Mouse (Mus musculus) stomach, embryonic 16.5 days (tissue): ENCODE measurements at regions not wholly inside any gene's neighbourhood (a gene's known extent, or its start where the extent isn't known, plus 50 kb on each side); places are given as distances from the start of the nearest gene placed in this dataset.

Experiments
- ATAC-seq: fragments of 200-750 bp; cut with Nextera tagmentation; 2 replicates; pipeline ENCODE4 v1.8.0; 2017; ENCODE audit warnings: moderate number of reproducible peaks, moderate TSS enrichment; ENCODE audit not compliant: insufficient read depth, low FRiP score
- H3K27ac ChIP-seq: fragments of 300-500 bp; sonication (generic); 2 replicates; pipeline ENCODE4 v1.5.1; 2014; ENCODE audit warnings: low read length
- H3K27me3 ChIP-seq: fragments of 300-500 bp; sonication (generic); 2 replicates; pipeline ENCODE4 v1.6.1; 2014; ENCODE audit warnings: low read length, control low read depth, mixed read lengths; ENCODE audit not compliant: control insufficient read depth, insufficient read depth
- H3K36me3 ChIP-seq: fragments of 300-500 bp; sonication (generic); 2 replicates; pipeline ENCODE4 v1.6.1; 2014; ENCODE audit warnings: low read length; ENCODE audit not compliant: control insufficient read depth, insufficient read depth
- H3K4me1 ChIP-seq: fragments of 300-500 bp; sonication (generic); 2 replicates; pipeline ENCODE4 v1.6.1; 2014; ENCODE audit warnings: low read length, control low read depth, mixed read lengths; ENCODE audit not compliant: control insufficient read depth, insufficient read depth
- H3K4me2 ChIP-seq: fragments of 300-500 bp; sonication (generic); 2 replicates; pipeline ENCODE4 v1.6.1; 2014; ENCODE audit warnings: low read depth, low read length, mixed read lengths
- H3K4me3 ChIP-seq: fragments of 300-500 bp; sonication (generic); replicated peaks from 2 replicates; pipeline ENCODE4 v1.5.1; 2014; ENCODE audit warnings: mild to moderate bottlenecking, low read length
- H3K9ac ChIP-seq: fragments of 300-500 bp; sonication (generic); 2 replicates; pipeline ENCODE4 v1.6.1; 2014; ENCODE audit warnings: low read length
- H3K9me3 ChIP-seq: fragments of 300-500 bp; sonication (generic); replicated peaks from 2 replicates; pipeline ENCODE4 v1.6.1; 2016; ENCODE audit warnings: low read length, control low read depth; ENCODE audit not compliant: control insufficient read depth
- WGBS: fragments of 180-500 bp; shearing (Covaris S2); extraction: QIAGEN DNeasy Blood & Tissue Kit; methylation state at CpG from one replicate; pipeline ENCODE4 v1.1.7; 2014; 5-methylcytosine and 5-hydroxymethylcytosine counted together

DNA sequence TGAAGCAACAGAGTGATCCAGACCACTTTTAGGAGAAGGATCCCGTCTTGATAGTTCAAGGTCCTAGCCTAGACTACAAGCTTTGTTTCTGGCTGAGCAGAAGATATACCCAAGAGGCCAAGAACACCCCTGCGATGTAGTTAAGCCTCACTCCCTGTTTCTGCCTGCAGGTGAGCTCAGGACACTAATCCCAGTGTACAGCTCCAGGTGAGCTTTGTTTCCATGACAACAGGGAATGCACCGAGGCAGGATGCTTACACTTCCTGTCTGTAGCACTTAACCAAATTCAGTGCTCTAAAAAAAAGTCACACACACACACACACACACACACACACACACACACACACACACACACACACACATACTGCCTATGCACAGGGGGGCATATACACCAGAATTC is 230.7 kb downstream of the Ajap1 start:
- Histone ChIP-seq H3K27ac (no peak overlapping the region), H3K36me3 (no peaks in the 10 kb centered on the region), H3K4me1 (no peaks in the 10 kb centered on the region), H3K9me3 (no peaks in the 10 kb centered on the region), H3K9ac (no peak overlapping the region), H3K4me3 (no peak overlapping the region), H3K27me3 (no peaks in the 10 kb centered on the region), H3K4me2 (no peak overlapping the region)
- 49% methylated on average over 3 of the region's 3 CpGs for WGBS
- no peak for ATAC-seq

DNA sequence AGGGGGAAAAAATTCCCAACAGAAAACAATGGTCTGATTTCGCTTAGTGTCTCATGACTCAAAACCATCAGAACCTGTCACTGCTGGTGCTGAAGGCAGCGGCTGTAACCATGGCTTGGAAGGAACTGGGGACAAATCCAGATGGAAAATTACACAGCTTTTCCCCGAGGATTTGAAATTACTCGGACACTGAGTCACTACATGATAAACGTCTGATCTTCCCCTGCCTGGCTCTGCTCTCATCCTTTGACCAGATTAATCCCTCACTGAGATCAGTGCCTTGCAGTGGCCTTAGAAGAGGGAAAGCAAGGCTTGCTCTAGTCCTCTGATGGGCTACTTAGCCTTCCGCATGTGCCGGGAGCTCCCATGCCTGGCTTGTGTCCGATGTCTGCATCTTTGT is 231.3 kb downstream of the Ajap1 start:
- no peak overlapping the region for H3K4me2 ChIP-seq
- no peaks in the 10 kb centered on the region for H3K9me3 ChIP-seq
- H3K4me3 ChIP-seq, result no peak overlapping the region
- 59% methylated on average over 8 of the region's 8 CpGs for WGBS
- H3K27ac ChIP-seq, result no peak overlapping the region
- H3K27me3 ChIP-seq, result no peaks in the 10 kb centered on the region
- no peak for ATAC-seq
- H3K9ac ChIP-seq, result no peak overlapping the region
- no peaks in the 10 kb centered on the region for H3K36me3 ChIP-seq
- no peaks in the 10 kb centered on the region for H3K4me1 ChIP-seq

DNA sequence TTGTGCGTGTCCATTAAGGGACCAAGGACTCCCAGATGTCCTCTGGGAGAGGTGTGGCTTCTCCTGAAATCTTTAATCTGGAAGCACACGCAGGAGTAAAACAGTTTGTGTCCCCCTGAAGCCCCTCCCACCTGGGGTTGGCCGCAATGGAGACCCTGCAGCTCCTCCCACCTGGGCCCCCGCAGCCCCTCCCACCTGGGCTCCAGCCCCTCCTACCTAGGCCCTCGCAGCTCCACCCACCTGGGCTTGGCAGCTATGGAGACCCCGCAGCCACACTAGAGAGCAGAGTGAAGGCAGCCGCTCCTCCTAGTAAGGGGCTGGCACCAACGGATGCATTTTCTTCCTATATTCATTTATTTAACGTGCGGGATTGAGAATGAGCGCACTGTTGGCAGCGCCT is 245.9 kb downstream of the Ajap1 start:
- no peaks in the 10 kb centered on the region for H3K4me1 ChIP-seq
- no peak for ATAC-seq
- WGBS, result 9% methylated on average over 12 of the region's 12 CpGs
- H3K4me2 ChIP-seq, result peak overlapping the region; percentile 7; the same call in 1 of the 2 replicates
- H3K9me3 ChIP-seq, result 0 out of 2 replicates have a peak, but pooled peaks cover 4% of the 10 kb centered on the region
- no peaks in the 10 kb centered on the region for H3K36me3 ChIP-seq
- H3K9ac ChIP-seq, result no peak overlapping the region
- no peaks in the 10 kb centered on the region for H3K27me3 ChIP-seq
- H3K27ac ChIP-seq, result no peak overlapping the region
- no peak overlapping the region for H3K4me3 ChIP-seq

DNA sequence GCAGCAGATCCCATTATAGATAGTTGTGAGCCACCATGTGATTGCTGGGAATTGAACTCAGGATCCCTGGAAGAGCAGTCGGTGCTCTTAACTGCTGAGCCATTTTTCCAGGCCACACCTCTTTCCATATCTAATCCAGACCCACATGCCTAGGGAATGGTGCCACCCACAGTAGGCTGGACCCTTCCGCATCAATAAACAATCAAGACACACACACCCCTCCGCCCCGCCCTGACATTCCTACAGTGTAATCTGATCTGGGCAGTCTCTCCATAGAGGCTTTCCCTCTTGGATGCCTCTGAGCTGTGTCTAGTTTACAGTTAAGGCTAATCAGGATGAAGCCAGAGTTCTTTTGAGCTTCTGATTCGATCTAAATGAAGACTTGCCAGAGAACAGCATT is 248.8 kb downstream of the Ajap1 start:
- Histone ChIP-seq H3K4me3 (no peak overlapping the region), H3K9me3 (0 out of 2 replicates have a peak, but pooled peaks cover 4% of the 10 kb centered on the region), H3K27ac (no peak overlapping the region), H3K4me2 (no peak overlapping the region), H3K27me3 (no peaks in the 10 kb centered on the region), H3K4me1 (no peaks in the 10 kb centered on the region), H3K9ac (no peak overlapping the region), H3K36me3 (no peaks in the 10 kb centered on the region)
- WGBS, result 67% methylated on average over 5 of the region's 5 CpGs
- no peak for ATAC-seq

DNA sequence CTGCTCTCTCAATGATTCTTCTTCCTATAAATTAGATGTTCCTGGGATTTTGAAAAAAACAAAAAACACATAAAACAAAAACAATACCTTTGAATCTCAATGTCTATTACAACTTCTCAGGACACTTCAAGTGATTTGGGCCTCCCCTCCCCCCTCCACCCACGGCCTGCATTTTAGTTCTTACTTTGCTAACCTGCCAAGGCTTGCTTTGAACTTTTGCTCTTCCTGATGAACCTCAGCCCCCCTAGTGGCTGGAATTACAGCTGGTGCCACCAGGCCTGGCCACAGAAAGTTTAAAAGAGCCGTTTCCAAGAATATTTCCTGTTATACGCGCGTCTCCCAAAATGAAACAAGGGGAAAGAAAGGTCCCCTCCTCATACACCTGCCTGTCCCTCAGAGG is 253.4 kb downstream of the Ajap1 start:
- no peaks in the 10 kb centered on the region for H3K36me3 ChIP-seq
- ATAC-seq, result no peak
- H3K4me1 ChIP-seq, result no peaks in the 10 kb centered on the region
- 53% methylated on average over 5 of the region's 5 CpGs for WGBS
- no peak overlapping the region for H3K9ac ChIP-seq
- no peaks in the 10 kb centered on the region for H3K27me3 ChIP-seq
- 0 out of 2 replicates have a peak, but pooled peaks cover 4% of the 10 kb centered on the region for H3K9me3 ChIP-seq
- no peak overlapping the region for H3K4me2 ChIP-seq
- no peak overlapping the region for H3K4me3 ChIP-seq
- H3K27ac ChIP-seq, result no peak overlapping the region

DNA sequence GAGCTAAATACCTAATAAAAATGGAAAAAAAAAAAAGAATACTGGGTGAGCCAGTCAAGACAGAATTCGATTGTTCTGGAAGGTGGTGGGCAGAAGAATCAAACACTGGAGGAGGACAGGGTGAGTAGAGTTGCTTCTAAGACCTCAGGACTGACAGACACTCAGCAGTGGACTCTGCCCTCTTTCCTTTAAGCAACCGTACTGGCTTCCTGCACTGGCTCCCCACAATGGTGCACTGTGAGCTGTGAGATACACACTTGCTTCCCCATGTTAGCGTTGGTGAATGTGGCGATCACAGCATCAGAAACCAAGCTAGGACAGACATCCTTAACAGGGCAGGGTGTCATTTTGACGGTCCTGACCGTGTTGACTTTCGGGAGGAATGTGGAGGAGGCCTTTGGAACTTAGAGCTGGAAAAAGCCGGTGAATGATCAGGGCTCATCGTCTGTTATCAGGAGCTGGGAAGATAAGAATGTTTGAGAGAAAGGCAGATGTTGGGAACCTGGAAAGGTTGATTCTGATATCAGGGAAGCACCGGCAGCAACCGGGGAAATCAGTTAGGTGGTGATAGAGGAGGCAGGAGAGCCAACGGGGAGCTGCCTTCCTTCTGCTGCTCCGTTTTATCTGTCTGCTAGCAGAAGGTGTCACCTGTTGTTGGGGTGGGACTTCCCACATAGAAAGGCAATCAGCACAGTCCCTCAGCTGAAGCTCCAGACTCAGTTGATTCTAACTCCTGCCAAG is 254.8 kb downstream of the Ajap1 start:
- no peak for ATAC-seq
- WGBS, result 39% methylated on average over 13 of the region's 13 CpGs

DNA sequence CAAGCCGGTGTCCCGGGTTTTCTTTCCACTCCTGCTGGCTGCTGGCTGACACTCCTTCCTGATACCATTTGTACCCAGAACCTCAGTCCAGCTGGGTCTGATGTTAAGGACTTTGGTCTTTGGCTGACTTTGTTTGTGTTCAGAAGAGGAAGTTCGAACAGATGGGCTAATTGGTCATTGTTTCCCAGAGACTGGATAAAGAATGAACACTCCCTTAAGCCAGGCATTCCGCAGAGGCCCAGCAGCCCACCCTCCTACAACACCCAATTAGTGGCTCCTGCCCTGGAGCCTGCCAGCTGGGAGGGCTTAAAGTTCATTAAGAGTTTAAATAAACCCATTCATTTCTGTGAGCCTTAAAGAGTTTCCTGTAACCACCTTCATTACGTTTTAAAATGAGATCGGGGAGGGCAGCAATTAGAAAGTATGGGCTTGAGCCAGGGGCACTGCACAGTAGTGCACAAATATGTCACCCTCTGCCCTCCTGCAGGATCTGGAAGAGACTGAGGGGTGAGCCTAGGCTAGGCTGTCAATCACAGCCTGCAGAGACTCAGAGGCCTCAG is 257.9 kb downstream of the Ajap1 start:
- H3K27ac ChIP-seq, result no peak overlapping the region
- H3K9ac ChIP-seq, result no peak overlapping the region
- peak; percentile 39; the same call in 1 of the 2 replicates for ATAC-seq
- WGBS, result 20% methylated on average over 6 of the region's 6 CpGs
- no peak overlapping the region for H3K4me2 ChIP-seq
- H3K4me3 ChIP-seq, result no peak overlapping the region
- H3K4me1 ChIP-seq, result peaks cover 3% of the 10 kb centered on the region; the same call in 1 of the 2 replicates
- no peaks in the 10 kb centered on the region for H3K27me3 ChIP-seq
- no peaks in the 10 kb centered on the region for H3K36me3 ChIP-seq
- H3K9me3 ChIP-seq, result no peaks in the 10 kb centered on the region

More for the DNA sequence above, 254.8 kb downstream of the Ajap1 start:
- H3K4me2 ChIP-seq, result no peak overlapping the region
- no peak overlapping the region for H3K27ac ChIP-seq
- H3K27me3 ChIP-seq, result no peaks in the 10 kb centered on the region
- 0 out of 2 replicates have a peak, but pooled peaks cover 2% of the 10 kb centered on the region for H3K9me3 ChIP-seq
- no peak overlapping the region for H3K9ac ChIP-seq
- no peak overlapping the region for H3K4me3 ChIP-seq
- no peaks in the 10 kb centered on the region for H3K36me3 ChIP-seq
- no peaks in the 10 kb centered on the region for H3K4me1 ChIP-seq

DNA sequence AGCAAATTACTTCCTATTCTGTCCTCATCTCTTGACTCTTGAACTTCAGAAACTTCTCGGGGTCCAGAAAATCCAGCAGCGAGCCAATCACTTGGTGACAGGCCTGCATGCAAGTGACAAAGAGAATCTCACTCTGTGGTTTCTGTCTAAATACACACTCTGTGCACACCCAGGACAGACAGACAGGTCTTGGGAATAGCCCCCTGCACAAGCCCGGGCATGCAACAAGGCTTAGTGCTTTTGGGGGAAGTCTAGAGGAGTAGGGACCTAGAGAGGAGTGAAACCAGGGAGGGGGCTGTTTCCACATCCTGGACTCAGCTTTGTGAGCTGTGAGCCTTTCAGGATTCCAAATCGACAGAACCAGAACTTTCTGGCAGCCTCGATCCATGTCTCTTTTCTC is 259.6 kb downstream of the Ajap1 start:
- Histone ChIP-seq H3K27me3 (no peaks in the 10 kb centered on the region), H3K4me3 (no peak overlapping the region), H3K9me3 (no peaks in the 10 kb centered on the region), H3K27ac (no peak overlapping the region), H3K4me2 (no peak overlapping the region), H3K36me3 (no peaks in the 10 kb centered on the region), H3K9ac (no peak overlapping the region), H3K4me1 (peaks cover 5% of the 10 kb centered on the region; the same call in 1 of the 2 replicates)
- no peak for ATAC-seq
- 80% methylated on average over 5 of the region's 5 CpGs for WGBS

DNA sequence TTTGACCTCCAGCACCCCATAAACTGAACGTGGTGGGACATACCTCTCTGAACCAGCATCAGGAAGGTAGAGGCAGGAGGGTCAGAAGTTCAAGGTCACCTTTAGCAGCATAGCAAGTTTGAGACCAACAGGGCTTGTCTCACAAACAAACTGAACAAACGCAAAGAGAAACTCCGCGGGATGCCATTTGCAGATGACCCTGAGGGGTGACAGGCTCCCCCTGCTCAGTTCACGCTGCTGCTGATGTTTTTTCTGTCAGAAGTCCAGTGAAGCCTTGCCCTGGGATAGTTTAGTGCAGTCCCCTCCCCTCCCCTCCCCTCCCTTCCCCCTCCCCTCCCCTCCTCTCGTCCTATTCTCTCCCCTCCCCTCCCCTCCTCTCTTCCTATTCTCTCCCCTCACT is 262.1 kb downstream of the Ajap1 start:
- Histone ChIP-seq H3K4me3 (no peak overlapping the region), H3K9me3 (no peaks in the 10 kb centered on the region), H3K27ac (no peak overlapping the region), H3K36me3 (no peaks in the 10 kb centered on the region), H3K4me1 (peaks cover 5% of the 10 kb centered on the region; the same call in 1 of the 2 replicates), H3K4me2 (no peak overlapping the region), H3K9ac (no peak overlapping the region), H3K27me3 (no peaks in the 10 kb centered on the region)
- ATAC-seq, result no peak
- WGBS, result 17% methylated on average over 5 of the region's 6 CpGs
